Mouse (Mus musculus): ENCODE measurements around the gene 1700113H08Rik. TPM values are rescaled to one million over a fixed set of nuclear protein-coding genes. Genes with fewer than 3 reads are reported as not detected.

1700113H08Rik gene
- polyA plus RNA-seq, 1 experiment from 2014 or later, result 0.29 TPM

GRCm38 (mm10) chr10:87046931-87047468 lies 10.8 kb upstream of the 1700113H08Rik start:
- ATAC-seq (ENCODE audit: low FRiP score) (peak; percentile 43; the same call in 1 of the 2 replicates), DNase-seq (ENCODE audit: low spot score, missing footprints) (peak; percentile 93)
- H3K36me3 ChIP-seq (ENCODE audit: control insufficient read depth, insufficient read depth, low read length), result no peaks in the 10 kb centered on the region
- peaks cover 16% of the 10 kb centered on the region for H3K4me1 ChIP-seq (ENCODE audit: control insufficient read depth, insufficient read depth, low read length)
- H3K9me3 ChIP-seq (ENCODE audit: control insufficient read depth, low read length), result no peaks in the 10 kb centered on the region
- H3K27ac ChIP-seq (ENCODE audit: low read depth, low read length), result peak overlapping the region; percentile 65; the same call in 1 of the 2 replicates
- no peaks in the 10 kb centered on the region for H3K27me3 ChIP-seq (ENCODE audit: control insufficient read depth, insufficient read depth, low read length)
- 82% methylated on average over 10 of the region's 10 CpGs for WGBS
- no peak overlapping the region for H3K9ac ChIP-seq (ENCODE audit: low read length)
- H3K4me2 ChIP-seq, result no peak overlapping the region
- no peak overlapping the region for H3K4me3 ChIP-seq (ENCODE audit: low read depth, low read length)

GRCm38 (mm10) chr10:87049179-87049578 lies 8.7 kb upstream of the 1700113H08Rik start:
- H3K4me1 ChIP-seq (ENCODE audit: control insufficient read depth, insufficient read depth, low read length), result peaks cover 16% of the 10 kb centered on the region
- no peak overlapping the region for H3K27ac ChIP-seq (ENCODE audit: low read depth, low read length)
- no peaks in the 10 kb centered on the region for H3K9me3 ChIP-seq (ENCODE audit: control insufficient read depth, low read length)
- H3K9ac ChIP-seq (ENCODE audit: low read length), result no peak overlapping the region
- no peak overlapping the region for H3K4me3 ChIP-seq (ENCODE audit: low read depth, low read length)
- H3K4me2 ChIP-seq, result no peak overlapping the region
- no peaks in the 10 kb centered on the region for H3K27me3 ChIP-seq (ENCODE audit: control insufficient read depth, insufficient read depth, low read length)
- ATAC-seq (ENCODE audit: low FRiP score) (no peak), DNase-seq (ENCODE audit: low spot score, missing footprints) (no peak)
- H3K36me3 ChIP-seq (ENCODE audit: control insufficient read depth, insufficient read depth, low read length), result no peaks in the 10 kb centered on the region
- WGBS, result 86% methylated on average over 3 of the region's 3 CpGs

- H3K4me3 ChIP-seq (ENCODE audit: low read depth, low read length), result no peak overlapping the region
- no peak overlapping the region for H3K9ac ChIP-seq (ENCODE audit: low read length)
- no peak for DNase-seq (ENCODE audit: low spot score, missing footprints)
- H3K36me3 ChIP-seq (ENCODE audit: control insufficient read depth, insufficient read depth, low read length), result no peaks in the 10 kb centered on the region
- no peak overlapping the region for H3K27ac ChIP-seq (ENCODE audit: low read depth, low read length)
- H3K9me3 ChIP-seq (ENCODE audit: control insufficient read depth, low read length), result no peaks in the 10 kb centered on the region
- H3K27me3 ChIP-seq (ENCODE audit: control insufficient read depth, insufficient read depth, low read length), result no peaks in the 10 kb centered on the region
- ATAC-seq (ENCODE audit: low FRiP score), result 0 out of 2 replicates have a peak, but pooled peaks have one; percentile 38
- WGBS, result 68% methylated on average over 4 of the region's 4 CpGs
- H3K4me1 ChIP-seq (ENCODE audit: control insufficient read depth, insufficient read depth, low read length), result peaks cover 3% of the 10 kb centered on the region; the same call in 1 of the 2 replicates
- no peak overlapping the region for H3K4me2 ChIP-seq
Measured at GRCm38 (mm10) chr10:87051714-87052113, 6.1 kb upstream of the 1700113H08Rik start.

- ATAC-seq (ENCODE audit: low FRiP score) (peak; percentile 97), DNase-seq (ENCODE audit: low spot score, missing footprints) (peak; percentile 99)
- no peaks in the 10 kb centered on the region for H3K27me3 ChIP-seq (ENCODE audit: control insufficient read depth, insufficient read depth, low read length)
- peak overlapping the region; percentile 46 for H3K4me2 ChIP-seq
- no peaks in the 10 kb centered on the region for H3K9me3 ChIP-seq (ENCODE audit: control insufficient read depth, low read length)
- H3K4me3 ChIP-seq (ENCODE audit: low read depth, low read length), result peak overlapping the region; percentile 29
- H3K4me1 ChIP-seq (ENCODE audit: control insufficient read depth, insufficient read depth, low read length), result peaks cover 22% of the 10 kb centered on the region
- H3K36me3 ChIP-seq (ENCODE audit: control insufficient read depth, insufficient read depth, low read length), result no peaks in the 10 kb centered on the region
- H3K9ac ChIP-seq (ENCODE audit: low read length), result peak overlapping the region; percentile 56
- peak overlapping the region; percentile 89 for H3K27ac ChIP-seq (ENCODE audit: low read depth, low read length)
- under 1% methylated on average over 24 of the region's 34 CpGs for WGBS
Measured at GRCm38 (mm10) chr10:87058251-87058925, 543 bp downstream of the 1700113H08Rik start.

- Histone ChIP-seq H3K36me3 (ENCODE audit: control insufficient read depth, insufficient read depth, low read length) (no peaks in the 10 kb centered on the region), H3K27ac (ENCODE audit: low read depth, low read length) (peak overlapping the region; percentile 89), H3K9ac (ENCODE audit: low read length) (peak overlapping the region; percentile 56; the same call in 1 of the 2 replicates), H3K9me3 (ENCODE audit: control insufficient read depth, low read length) (no peaks in the 10 kb centered on the region), H3K27me3 (ENCODE audit: control insufficient read depth, insufficient read depth, low read length) (no peaks in the 10 kb centered on the region), H3K4me3 (ENCODE audit: low read depth, low read length) (peak overlapping the region; percentile 29), H3K4me2 (peak overlapping the region; percentile 46), H3K4me1 (ENCODE audit: control insufficient read depth, insufficient read depth, low read length) (peaks cover 22% of the 10 kb centered on the region)
- peak; percentile 64 for ATAC-seq (ENCODE audit: low FRiP score)
- DNase-seq (ENCODE audit: low spot score, missing footprints), result peak; percentile 91
- 7% methylated on average over 9 of the region's 9 CpGs for WGBS
Measured at GRCm38 (mm10) chr10:87058926-87059325, 1.1 kb downstream of the 1700113H08Rik start.

- H3K27ac ChIP-seq (ENCODE audit: low read depth, low read length), result peak overlapping the region; percentile 89
- ATAC-seq (ENCODE audit: low FRiP score) (no peak), DNase-seq (ENCODE audit: low spot score, missing footprints) (peak; percentile 88)
- H3K4me1 ChIP-seq (ENCODE audit: control insufficient read depth, insufficient read depth, low read length), result peaks cover 22% of the 10 kb centered on the region
- 35% methylated on average over 6 of the region's 6 CpGs for WGBS
- H3K4me3 ChIP-seq (ENCODE audit: low read depth, low read length), result no peak overlapping the region
- H3K9ac ChIP-seq (ENCODE audit: low read length), result no peak overlapping the region
- H3K27me3 ChIP-seq (ENCODE audit: control insufficient read depth, insufficient read depth, low read length), result no peaks in the 10 kb centered on the region
- no peaks in the 10 kb centered on the region for H3K9me3 ChIP-seq (ENCODE audit: control insufficient read depth, low read length)
- no peaks in the 10 kb centered on the region for H3K36me3 ChIP-seq (ENCODE audit: control insufficient read depth, insufficient read depth, low read length)
- H3K4me2 ChIP-seq, result no peak overlapping the region
Measured at GRCm38 (mm10) chr10:87059447-87059846, 1.6 kb downstream of the 1700113H08Rik start.

GRCm38 (mm10) chr10:87084236-87084635 lies 26.4 kb downstream of the 1700113H08Rik start:
- Histone ChIP-seq H3K9me3 (ENCODE audit: control insufficient read depth, low read length) (no peaks in the 10 kb centered on the region), H3K4me3 (ENCODE audit: low read depth, low read length) (no peak overlapping the region), H3K27ac (ENCODE audit: low read depth, low read length) (no peak overlapping the region), H3K27me3 (ENCODE audit: control insufficient read depth, insufficient read depth, low read length) (no peaks in the 10 kb centered on the region), H3K4me2 (no peak overlapping the region), H3K9ac (ENCODE audit: low read length) (no peak overlapping the region), H3K36me3 (ENCODE audit: control insufficient read depth, insufficient read depth, low read length) (no peaks in the 10 kb centered on the region), H3K4me1 (ENCODE audit: control insufficient read depth, insufficient read depth, low read length) (no peaks in the 10 kb centered on the region; the same call in 1 of the 2 replicates)
- DNase-seq (ENCODE audit: low spot score, missing footprints) (peak; percentile 54), ATAC-seq (ENCODE audit: low FRiP score) (no peak)
- WGBS, result 88% methylated on average over 6 of the region's 6 CpGs

- ATAC-seq (ENCODE audit: low FRiP score) (no peak), DNase-seq (ENCODE audit: low spot score, missing footprints) (no peak)
- Histone ChIP-seq H3K4me2 (no peak overlapping the region), H3K27ac (ENCODE audit: low read depth, low read length) (no peak overlapping the region), H3K36me3 (ENCODE audit: control insufficient read depth, insufficient read depth, low read length) (no peaks in the 10 kb centered on the region), H3K9me3 (ENCODE audit: control insufficient read depth, low read length) (no peaks in the 10 kb centered on the region), H3K9ac (ENCODE audit: low read length) (no peak overlapping the region), H3K27me3 (ENCODE audit: control insufficient read depth, insufficient read depth, low read length) (no peaks in the 10 kb centered on the region), H3K4me3 (ENCODE audit: low read depth, low read length) (no peak overlapping the region), H3K4me1 (ENCODE audit: control insufficient read depth, insufficient read depth, low read length) (no peaks in the 10 kb centered on the region; the same call in 1 of the 2 replicates)
- WGBS, result 49% methylated on average over 5 of the region's 5 CpGs
Measured at GRCm38 (mm10) chr10:87087646-87088045, 29.8 kb downstream of the 1700113H08Rik start.

GRCm38 (mm10) chr10:87094249-87094648 lies 36.4 kb downstream of the 1700113H08Rik start:
- ATAC-seq (ENCODE audit: low FRiP score) (peak; percentile 66; the same call in 1 of the 2 replicates), DNase-seq (ENCODE audit: low spot score, missing footprints) (no peak)
- no peak overlapping the region for H3K4me3 ChIP-seq (ENCODE audit: low read depth, low read length)
- H3K4me1 ChIP-seq (ENCODE audit: control insufficient read depth, insufficient read depth, low read length), result peaks cover 8% of the 10 kb centered on the region
- H3K27me3 ChIP-seq (ENCODE audit: control insufficient read depth, insufficient read depth, low read length), result no peaks in the 10 kb centered on the region; the same call in 1 of the 2 replicates
- no peaks in the 10 kb centered on the region for H3K36me3 ChIP-seq (ENCODE audit: control insufficient read depth, insufficient read depth, low read length)
- H3K9ac ChIP-seq (ENCODE audit: low read length), result no peak overlapping the region
- no peak overlapping the region for H3K27ac ChIP-seq (ENCODE audit: low read depth, low read length)
- no peaks in the 10 kb centered on the region for H3K9me3 ChIP-seq (ENCODE audit: control insufficient read depth, low read length)
- no peak overlapping the region for H3K4me2 ChIP-seq
